Mouse (Mus musculus) right cerebral cortex, adult 2 months (tissue): Measurements from ENCODE around the gene Vegfb.

ENCODE experiments used
- DNase-seq, 2 experiments: peaks; one replicate each; pipeline ENCODE4 v3.0.0; 2021 to 2022; ENCODE audit warnings: low spot score in 2 of 2

Gene Vegfb

DNA sequence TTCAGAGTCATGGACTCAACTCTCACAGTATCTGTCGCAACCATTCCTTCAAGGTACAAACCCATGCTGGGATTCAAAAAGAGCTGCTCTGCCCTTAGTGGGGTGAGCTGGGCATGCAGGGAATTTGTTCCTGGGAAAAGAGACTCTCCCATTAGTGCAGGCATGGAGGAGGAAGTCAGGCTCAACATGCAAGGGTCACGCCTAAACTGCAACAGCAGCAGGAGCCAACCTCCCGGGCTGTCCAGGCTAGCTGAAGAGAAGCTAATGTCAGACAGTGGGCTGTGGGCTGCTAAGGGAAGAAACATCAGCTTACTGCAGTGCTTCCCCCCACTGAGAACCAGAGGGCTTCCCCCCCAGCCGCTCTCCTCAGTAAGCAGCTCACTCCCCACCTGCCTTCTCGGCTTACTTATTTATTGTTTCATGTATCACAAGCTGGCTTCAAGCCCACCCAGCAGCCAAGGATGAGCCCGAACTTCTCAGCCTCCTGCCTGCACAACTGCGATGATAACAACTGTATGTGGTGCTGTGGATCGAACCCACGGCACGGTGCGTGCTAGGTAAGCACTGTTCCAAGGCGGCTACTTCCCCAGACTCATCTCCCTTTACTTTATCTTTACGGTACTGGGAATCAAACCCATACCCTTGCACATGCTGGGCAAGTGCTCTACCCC lies 15.1 kb downstream of the Vegfb start:
- DNase-seq, result no peak

GRCm38 (mm10) chr19:6971644-6972043 lies 15.8 kb downstream of the Vegfb start:
- DNase-seq, result no peak

DNA sequence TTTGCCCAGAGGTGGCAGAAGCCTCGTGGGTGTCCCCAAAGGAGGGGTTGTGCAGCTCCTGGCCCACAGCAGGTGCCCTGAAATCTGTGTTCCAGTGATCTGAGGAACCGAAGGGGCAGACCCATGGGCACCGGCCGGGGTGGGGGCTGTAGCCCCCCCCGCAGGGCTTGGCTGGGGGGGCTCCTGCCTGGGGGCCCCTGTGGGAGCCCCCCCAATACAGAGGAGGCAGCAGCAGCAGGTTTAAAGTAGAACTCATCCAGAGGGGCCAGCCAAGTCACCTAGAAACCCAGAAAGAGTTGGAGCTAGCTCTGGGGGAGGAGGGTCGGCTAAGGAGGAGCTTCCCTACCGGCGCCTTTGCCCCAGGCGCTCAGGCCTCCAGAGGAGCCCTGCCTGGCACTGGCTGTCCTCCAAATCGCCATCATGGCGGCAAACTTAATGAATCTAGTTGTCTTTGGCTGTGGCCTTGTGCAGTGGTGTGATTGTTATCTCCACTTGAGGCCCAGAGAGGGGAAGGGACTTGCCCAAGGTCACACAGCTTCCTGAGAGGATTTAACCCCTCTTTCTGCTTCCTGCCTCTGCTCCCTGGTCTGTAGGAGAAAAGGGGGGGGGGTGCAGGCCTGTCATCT lies 16.9 kb downstream of the Vegfb start:
- no peak for DNase-seq

DNA sequence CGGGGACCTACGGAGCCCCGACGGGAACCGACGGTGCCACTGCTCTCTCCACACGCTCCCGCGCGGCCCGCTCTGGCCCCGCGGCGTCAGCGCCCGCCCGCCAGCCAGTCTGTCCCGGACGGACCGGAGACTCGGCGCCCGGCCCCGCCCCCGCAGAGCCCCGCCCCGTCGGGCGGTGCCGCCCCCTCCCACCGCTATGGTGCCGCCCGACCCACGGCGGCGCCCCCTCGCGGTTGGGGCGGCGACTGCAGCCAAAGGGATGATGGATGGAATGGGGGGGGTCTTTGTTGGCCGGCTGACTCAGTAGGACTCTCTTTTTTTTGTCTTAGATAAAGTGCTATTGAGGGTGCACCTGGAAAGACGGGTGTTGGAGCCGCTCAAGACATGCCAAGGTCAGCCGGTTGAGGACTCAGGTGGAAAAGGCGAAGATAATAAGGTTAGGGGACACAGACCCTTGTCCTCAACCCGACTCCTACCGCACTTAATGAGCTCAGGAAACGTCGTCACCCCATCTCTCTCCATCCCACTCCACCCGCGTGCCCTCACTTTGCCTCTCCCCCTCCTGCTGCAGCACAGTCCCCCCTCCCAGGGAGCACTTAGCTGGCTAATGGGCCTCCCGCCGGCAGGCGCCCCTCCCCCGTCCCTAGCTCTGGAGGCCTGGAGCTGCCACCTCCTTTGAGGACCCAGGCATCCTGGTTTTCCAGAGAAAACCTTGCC lies 17.6 kb downstream of the Vegfb start:
- DNase-seq, result no peak

DNA sequence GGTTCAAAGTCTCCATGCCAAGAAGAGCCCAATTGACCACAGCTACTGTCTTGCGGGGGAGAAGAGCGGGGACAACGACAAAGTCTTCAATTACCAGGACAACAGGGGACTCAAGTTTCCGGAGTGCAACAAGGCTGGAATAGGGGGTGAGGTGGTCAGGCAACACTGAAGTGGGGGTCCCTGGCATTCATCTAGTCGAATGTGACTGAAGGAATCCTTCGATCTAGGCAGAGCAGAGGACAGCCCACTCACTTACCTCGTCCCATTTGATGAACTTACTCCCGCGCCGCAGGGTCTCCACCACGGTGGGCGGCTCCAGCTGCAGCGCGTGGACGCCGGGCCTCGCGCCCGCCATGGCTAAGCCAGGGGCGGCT lies 18.2 kb downstream of the Vegfb start:
- DNase-seq, result no peak

DNA sequence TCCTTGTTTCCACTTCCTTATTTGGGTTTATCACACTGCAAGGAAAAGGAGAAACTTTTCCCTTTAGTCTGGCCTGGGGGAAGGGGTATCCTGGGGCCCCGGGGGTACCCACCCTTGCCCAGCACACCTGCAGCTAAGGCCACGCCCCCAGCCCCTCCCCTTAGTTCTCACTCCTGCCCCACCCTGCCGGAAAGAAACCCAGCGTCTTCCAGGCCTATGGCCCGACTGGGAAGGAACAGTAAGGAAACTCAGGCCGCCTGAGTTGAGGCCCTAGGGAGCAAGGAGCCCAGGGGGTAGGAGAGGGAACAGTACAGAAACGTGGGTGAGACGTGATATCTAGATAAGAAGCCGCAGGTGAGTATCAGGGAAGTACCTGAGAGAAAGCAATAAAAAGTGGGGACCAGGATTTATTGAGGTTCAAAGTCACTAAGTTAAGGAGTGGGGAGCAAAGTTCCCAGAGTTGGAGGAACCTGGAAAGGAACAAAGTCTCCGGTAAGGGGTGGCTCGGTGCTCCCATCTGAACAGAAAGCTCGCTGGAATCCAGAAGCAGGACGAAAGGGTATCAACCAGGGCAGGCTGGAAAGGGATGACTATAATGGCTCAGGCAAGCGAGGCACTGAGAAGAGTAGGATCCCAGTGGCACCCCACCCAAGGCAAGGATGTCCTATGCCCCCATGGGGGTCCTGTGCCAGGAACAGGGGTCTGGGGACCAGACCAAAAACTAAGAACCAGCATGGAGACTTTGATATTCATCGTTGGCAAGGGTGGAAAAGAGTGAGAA lies 18.8 kb downstream of the Vegfb start:
- no peak for DNase-seq

DNA sequence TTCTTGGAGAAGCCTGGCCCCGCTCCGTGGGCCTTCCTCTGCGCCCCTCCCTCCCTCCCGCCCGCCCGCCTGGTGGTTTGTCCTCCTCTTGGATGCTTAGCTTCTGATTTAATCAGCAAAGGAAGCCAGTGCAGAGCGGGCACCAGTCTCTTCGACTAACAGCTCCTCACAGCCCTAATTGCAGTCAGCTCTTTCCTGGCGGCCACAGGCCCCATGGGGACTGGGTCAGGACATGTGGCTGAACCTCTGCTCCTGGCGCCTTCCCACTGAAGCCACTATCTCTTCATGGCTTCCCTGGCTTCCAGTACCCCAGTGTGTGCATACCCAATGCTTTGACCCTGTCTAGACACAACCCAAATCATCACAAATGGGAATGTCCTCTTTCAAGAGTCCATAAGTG lies 31.0 kb downstream of the Vegfb start:
- DNase-seq, result no peak

DNA sequence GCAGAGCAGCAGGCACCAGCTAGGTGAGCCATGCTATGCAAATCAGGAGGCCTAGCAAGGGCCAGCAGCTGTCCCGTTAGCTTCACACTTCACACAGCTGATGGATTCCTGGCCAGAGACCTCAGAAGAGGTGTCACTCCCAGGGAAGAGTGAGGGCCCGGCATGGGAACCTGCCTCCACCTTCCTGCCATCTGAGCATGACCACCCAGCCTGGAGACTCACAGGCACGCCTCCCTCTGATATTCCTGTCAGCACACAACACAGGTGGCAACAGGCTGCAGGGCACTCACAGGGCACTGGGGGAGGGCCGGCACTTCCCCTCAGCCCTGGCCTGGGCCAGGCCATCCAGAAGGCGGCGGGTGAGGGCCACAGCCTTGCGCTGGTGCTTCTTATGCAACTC lies 32.0 kb downstream of the Vegfb start:
- no peak for DNase-seq

DNA sequence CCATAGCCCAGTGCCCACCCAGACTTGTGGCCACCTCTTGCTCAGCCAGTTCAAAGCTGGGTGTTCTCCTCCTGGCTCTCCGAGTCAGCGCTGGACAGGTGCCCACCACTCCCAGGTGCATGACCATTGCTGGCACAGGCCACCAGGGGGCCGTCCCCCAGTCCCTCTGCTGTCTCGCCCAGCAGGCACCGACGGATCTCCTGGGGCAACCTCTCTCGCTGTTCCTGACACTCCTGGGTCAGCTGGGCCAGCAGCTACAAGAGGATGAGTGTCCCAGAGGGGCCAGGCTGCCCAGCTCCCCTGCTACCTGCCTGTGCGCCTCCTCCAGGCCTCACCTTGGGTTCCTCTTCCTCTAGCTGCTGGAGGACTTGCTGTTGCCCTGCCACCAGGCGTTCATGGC lies 33.4 kb downstream of the Vegfb start:
- DNase-seq, result no peak

DNA sequence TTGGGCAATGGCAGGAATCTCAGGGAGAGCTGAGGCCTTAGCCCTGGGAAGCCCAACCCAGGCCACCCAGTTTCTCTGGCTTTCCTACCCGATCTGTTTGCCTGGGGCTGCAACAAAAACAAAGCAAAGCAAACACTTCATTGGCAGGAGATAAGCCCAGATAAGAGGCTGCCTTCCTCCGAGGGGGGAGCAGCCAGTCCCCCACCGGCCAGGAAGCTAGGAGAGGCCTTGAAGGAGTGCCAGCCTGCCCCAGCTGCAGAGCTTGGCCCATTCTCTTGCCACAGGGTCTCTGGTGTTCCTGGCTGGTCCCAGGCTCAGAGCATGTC lies 34.8 kb downstream of the Vegfb start:
- DNase-seq, result no peak

DNA sequence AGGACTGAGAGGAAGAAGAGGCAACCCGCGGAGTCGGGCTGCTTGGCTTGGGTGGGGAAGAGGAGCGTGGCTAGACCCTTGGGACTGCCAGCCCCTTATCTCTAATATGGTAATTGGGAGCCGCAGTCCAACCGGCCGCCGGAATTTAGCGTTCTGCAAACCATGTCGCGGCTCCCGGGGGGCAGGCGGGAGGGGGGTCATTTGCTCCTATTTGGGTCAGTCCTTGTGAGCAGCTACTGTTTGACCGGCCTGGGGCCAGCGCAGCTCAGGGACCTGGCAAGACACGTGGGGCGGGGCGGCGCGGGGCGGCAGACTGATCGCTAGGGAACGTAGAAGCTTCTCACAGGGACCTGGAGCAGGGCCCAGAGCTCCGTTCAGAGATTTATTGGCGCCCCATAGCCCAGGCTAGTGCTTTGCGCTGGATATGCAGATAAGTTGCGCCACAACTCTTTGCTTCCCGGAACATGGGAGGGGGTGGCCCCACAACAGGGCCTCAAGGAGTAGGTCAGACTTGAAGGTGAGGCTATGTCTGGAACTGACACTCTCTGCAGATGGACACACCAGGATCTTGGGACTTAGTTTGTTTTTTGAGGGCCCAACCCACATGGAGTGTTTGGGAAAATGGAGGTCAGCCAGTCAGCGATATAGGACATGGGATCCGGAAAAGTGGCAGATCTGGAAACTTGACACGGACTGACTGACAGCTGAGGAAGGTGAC lies 35.3 kb downstream of the Vegfb start:
- peak; percentile 60 to 73 for DNase-seq

DNA sequence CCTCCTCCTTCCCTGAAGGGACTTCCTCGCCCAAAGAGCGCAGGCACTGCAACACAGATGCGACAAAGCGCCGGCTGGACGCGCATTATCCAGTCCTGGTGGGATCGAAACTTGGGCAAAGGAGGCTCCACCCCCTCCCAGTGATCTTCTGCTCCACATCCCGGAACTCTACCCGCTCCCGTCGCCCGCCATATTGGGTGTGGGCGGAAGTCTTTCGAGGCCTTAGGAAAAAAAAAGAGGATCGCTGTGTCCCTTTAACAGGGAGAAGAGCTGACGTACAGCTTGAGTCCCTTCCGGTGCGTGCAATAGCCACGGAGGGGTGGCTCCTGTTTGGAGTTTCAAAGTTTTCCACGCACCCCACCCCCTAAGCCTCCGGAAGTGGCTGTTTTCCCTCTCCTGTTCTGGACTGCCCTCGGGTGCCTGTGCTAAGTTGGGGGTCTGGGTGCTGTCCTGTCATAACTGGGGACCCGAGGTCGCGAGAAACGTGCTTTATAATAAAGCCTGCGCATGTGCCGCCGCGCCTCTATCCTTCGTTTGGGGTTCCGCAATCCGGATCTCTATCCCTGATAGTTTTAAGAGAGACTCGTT lies 36.0 kb downstream of the Vegfb start:
- peak; percentile 93 to 96 for DNase-seq

DNA sequence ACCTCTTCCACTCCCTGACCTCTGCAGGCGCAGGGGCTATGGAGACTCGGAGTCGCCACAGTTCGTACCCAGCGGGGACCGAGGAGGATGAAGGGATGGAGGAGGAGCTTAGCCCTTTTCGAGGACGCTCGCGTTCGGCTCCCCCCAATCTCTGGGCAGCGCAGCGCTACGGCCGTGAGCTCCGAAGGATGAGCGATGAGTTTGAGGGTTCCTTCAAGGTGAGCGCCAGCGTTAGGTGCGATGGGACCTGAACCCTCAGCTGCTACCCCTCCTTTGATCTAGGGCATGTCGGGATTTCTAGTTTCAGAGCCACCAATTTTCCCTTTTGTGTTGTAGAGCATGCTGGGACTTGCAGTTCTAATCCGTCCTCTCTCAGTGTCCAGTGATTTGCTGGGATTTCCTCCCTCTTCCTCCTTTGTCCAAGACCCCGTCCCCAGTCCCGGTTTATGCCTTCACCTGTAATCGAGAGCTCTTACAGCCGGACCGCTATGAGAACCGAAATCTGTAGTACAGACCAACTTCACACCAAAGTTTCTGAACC lies 36.8 kb downstream of the Vegfb start:
- DNase-seq, result peak; percentile 64 to 72

GRCm38 (mm10) chr19:6949951-6950350 lies 37.5 kb downstream of the Vegfb start:
- no peak for DNase-seq

DNA sequence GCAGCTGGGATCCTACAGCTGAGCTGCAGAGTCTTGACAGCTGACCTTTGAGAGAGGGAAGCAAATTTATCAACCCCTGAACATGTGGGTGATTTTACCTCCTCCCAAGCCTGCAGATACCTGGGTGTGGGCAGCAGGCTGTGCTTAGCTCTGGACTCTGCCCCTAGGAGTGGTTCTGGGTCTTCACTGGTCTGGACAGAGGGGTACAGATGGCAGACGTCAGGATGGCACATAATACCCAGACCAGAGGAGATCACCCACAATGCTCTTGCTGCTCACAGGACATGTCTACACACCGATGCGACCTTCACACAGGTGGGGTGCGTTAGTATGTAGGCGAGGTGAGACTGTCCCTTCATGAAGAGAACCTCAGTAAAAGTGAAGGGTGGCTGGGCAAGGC lies 37.9 kb downstream of the Vegfb start:
- no peak for DNase-seq

DNA sequence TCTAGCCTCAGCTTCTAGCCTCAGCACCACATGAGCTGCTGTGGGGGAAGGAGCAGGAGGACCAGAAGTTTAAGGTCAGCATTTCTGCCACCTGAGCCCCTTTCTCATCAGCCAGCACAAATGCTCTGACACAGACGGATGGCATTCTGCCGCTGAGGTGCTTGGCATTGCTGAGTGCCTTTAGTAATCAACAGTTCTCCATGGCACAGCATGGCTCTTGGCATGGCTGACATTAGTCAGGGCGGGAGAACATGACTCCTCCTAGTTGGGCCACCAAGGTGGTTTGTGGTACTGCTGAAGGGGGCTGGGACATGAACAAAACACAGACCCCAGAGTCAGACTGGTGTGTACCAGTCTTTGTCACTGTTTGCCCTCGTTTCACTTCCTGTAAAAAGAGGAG lies 39.3 kb downstream of the Vegfb start:
- no peak for DNase-seq

DNA sequence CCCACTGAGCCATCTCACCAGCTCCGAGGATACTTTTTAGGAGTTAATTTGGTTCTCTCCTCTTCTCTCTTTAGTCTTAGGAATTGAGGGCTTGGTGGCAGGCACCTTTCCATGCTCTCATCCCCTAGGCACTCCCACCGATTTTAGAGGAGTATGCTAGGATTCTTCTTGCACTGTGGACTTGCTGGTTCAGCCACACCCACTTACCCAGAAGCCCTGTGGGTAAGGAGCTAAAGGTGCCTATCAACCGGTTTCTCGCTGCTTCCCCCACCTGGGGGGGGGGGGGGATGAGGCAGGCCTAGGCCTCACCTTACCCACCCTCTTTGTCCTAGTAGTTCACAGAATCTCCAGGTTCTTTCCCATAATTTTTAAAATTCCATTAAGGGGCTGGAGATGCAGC lies 39.7 kb downstream of the Vegfb start:
- no peak for DNase-seq

GRCm38 (mm10) chr19:6943709-6944108 lies 43.7 kb downstream of the Vegfb start:
- DNase-seq, result no peak

GRCm38 (mm10) chr19:6942764-6943163 lies 44.7 kb downstream of the Vegfb start:
- no peak for DNase-seq

- DNase-seq, result peak; percentile 93 to 94
Observed at GRCm38 (mm10) chr19:6942249-6942691, 45.2 kb downstream of the Vegfb start, which contains the start of gene Gpr137. TSS of gene Gpr137 (minus strand) at chr19:6942480.
